Mouse (Mus musculus) left cerebral cortex, postnatal 4 days (tissue): ENCODE measurements at regions not wholly inside any gene's neighbourhood (a gene's known extent, or its start where the extent isn't known, plus 50 kb on each side); places are given as distances from the start of the nearest gene placed in this dataset.
"Not testable (repeated sequence)": the region's sequence is repeated elsewhere in the genome, so short reads cannot be mapped to it uniquely, and the experiment has no call there.

ENCODE experiments used
- DNase-seq: peaks from one replicate; pipeline ENCODE4 v3.0.0-alpha.2; 2022
- intact Hi-C: fragments of 180-260 bp; cut with DNase I; formaldehyde crosslinking; loops from one replicate; pipeline ENCODE4 v1.15.1; 2025

- intact Hi-C loops, result no loop called here
- DNase-seq, result no peak
These were observed 181.8 kb downstream of the Nova1 start for GRCm38 (mm10) chr12:46636888-46637287.

GRCm38 (mm10) chr12:46635125-46635772 is 183.5 kb downstream of the Nova1 start:
- peak; percentile 88 for DNase-seq
- intact Hi-C loops, result no loop called here

GRCm38 (mm10) chr12:46634771-46635124 is 184.0 kb downstream of the Nova1 start:
- no peak for DNase-seq
- intact Hi-C loops, result no loop called here

GRCm38 (mm10) chr12:46632384-46632783 is 186.3 kb downstream of the Nova1 start:
- DNase-seq, intact Hi-C loops: not testable (repeated sequence)

- intact Hi-C loops, result no loop called here
- DNase-seq, result no peak
These were observed 191.4 kb downstream of the Nova1 start for GRCm38 (mm10) chr12:46627320-46627719.

GRCm38 (mm10) chr12:46611439-46611838 is 207.3 kb downstream of the Nova1 start:
- intact Hi-C loops, result no loop called here
- no peak for DNase-seq

- intact Hi-C loops, result no loop called here
- DNase-seq, result peak; percentile 24
These were observed 209.0 kb downstream of the Nova1 start for GRCm38 (mm10) chr12:46609580-46610311.

GRCm38 (mm10) chr12:46608290-46608910 is 210.3 kb downstream of the Nova1 start:
- intact Hi-C loops, result no loop called here
- DNase-seq, result peak; percentile 64

GRCm38 (mm10) chr12:46597200-46597599 is 221.5 kb downstream of the Nova1 start:
- DNase-seq, result no peak
- intact Hi-C loops, result no loop called here

GRCm38 (mm10) chr12:46568665-46569064 is 250.1 kb downstream of the Nova1 start:
- intact Hi-C loops, result no loop called here

GRCm38 (mm10) chr12:46566324-46566723 is 252.4 kb downstream of the Nova1 start:
- DNase-seq, result no peak

More at GRCm38 (mm10) chr12:46568665-46569064, 250.1 kb downstream of the Nova1 start:
- DNase-seq, result no peak

GRCm38 (mm10) chr12:46520942-46521341 is 297.8 kb downstream of the Nova1 start:
- peak; percentile 7 for DNase-seq
- intact Hi-C loops, result no loop called here

More at GRCm38 (mm10) chr12:46566324-46566723, 252.4 kb downstream of the Nova1 start:
- intact Hi-C loops, result no loop called here

GRCm38 (mm10) chr12:46507829-46508228 is 310.9 kb downstream of the Nova1 start:
- intact Hi-C loops, result no loop called here

GRCm38 (mm10) chr12:46492465-46492864 is 326.3 kb downstream of the Nova1 start:
- no peak for DNase-seq
- intact Hi-C loops, result no loop called here

More at GRCm38 (mm10) chr12:46507829-46508228, 310.9 kb downstream of the Nova1 start:
- no peak for DNase-seq

GRCm38 (mm10) chr12:46450888-46451287 is 367.8 kb downstream of the Nova1 start:
- intact Hi-C loops, result no loop called here
- no peak for DNase-seq

GRCm38 (mm10) chr12:46444644-46445313 is 373.9 kb downstream of the Nova1 start:
- intact Hi-C loops, result no loop called here
- no peak for DNase-seq

GRCm38 (mm10) chr12:46419591-46419990 is 399.1 kb downstream of the Nova1 start:
- no peak for DNase-seq
- intact Hi-C loops, result no loop called here

GRCm38 (mm10) chr12:46418990-46419389 is 399.7 kb downstream of the Nova1 start:
- intact Hi-C loops, result no loop called here
- DNase-seq, result no peak

- DNase-seq, result no peak
- intact Hi-C loops, result no loop called here
These were observed 401.8 kb downstream of the Nova1 start for GRCm38 (mm10) chr12:46416765-46417404.

- intact Hi-C loops, result no loop called here
- no peak for DNase-seq
These were observed 402.5 kb downstream of the Nova1 start for GRCm38 (mm10) chr12:46416250-46416649.

GRCm38 (mm10) chr12:46405674-46406073 is 413.1 kb downstream of the Nova1 start:
- intact Hi-C loops, result no loop called here
- no peak for DNase-seq
